Mouse (Mus musculus): Measurements from ENCODE around the gene Dcxr.

- TF ChIP-seq CTCF (IDR thresholded peaks at IDR 0.05; ENCODE audit: insufficient read depth, low read length) (no peak), POLR2A (IDR thresholded peaks at IDR 0.05; ENCODE audit: borderline replicate concordance, extremely low read depth, low read depth, low read length) (no peak)
These were observed 12.5 kb downstream of the Dcxr start for GRCm38 (mm10) chr11:120714546-120714945.

All from lung, adult 2 months (tissue).